Mouse (Mus musculus) gastrocnemius, adult 18-20 months (tissue): ENCODE measurements around the gene Sema5b. TPM values are rescaled to one million over a fixed set of nuclear protein-coding genes. Genes with fewer than 3 reads are reported as not detected.

ENCODE experiments used
- DNase-seq: peaks from one replicate; pipeline ENCODE4 v3.0.0; 2021; ENCODE audit warnings: low spot score
- total RNA-seq, 2 experiments: library from RNA; stranded (reverse); gene quantifications; 2 replicates each; pipeline ENCODE4 v1.2.3; 2021

Sema5b gene
- total RNA-seq, 2 experiments from 2014 or later = 0.23 to 0.24 TPM

DNA sequence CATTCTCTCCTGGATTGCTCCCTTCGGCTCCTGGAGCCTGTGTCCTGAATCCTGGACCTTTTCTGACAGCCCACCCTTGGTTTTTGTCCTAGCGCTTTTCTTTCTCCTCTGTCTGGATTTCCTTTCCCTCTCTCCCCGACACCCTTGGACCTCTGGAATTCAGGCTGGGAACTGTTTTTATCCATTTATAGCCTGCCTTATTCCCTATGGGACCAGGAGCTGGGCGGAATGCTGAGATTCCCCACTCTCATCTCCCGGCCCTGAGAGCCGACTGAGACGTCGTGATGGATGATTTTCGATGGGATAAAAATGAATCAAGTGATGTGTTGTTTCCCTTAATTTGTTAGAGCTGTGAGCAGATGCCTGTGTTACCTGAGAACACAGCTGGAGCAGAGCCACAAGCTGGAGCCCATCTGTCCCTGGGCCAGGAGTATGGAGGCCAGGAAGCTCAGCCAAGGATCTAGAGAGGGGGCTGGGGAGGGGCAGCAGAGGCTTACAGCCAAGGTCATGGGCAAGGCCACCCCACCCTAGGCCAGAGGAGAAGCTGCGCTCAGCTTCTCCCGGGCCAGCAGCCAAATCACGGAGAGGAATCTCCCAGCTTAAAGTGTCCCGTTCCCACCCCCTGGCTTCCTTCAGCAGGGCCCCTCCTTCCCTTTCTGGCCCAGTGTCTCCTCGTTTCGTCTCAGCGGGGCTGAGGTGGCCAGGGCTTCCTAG lies 89.7 kb downstream of the Sema5b start:
- peak; percentile 85 for DNase-seq

DNA sequence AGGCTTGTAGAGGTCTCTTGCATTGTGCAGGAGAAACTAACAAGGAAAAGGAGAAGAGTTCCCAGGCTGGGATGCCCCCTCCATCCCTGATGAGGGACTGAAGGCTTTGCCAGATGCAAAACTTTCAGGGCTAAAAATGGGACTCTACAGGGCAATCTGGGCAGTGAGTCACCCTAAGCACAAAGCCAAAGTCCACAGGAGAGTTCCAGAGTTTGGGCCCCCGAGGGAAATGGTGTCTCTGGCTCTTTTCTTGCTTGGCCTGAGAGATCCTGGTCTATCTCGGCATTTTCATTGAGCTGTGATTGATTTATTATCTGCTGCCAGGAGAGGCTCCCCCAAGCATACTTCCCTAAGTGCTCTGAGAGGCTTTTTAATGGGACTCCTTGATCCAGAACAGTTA lies 92.1 kb downstream of the Sema5b start:
- DNase-seq = no peak

GRCm38 (mm10) chr16:35634971-35635370 lies 94.0 kb downstream of the Sema5b start:
- no peak for DNase-seq

- DNase-seq = no peak
Observed at GRCm38 (mm10) chr16:35639505-35639904, 98.6 kb downstream of the Sema5b start.

GRCm38 (mm10) chr16:35648862-35649261 lies 107.9 kb downstream of the Sema5b start:
- no peak for DNase-seq

DNA sequence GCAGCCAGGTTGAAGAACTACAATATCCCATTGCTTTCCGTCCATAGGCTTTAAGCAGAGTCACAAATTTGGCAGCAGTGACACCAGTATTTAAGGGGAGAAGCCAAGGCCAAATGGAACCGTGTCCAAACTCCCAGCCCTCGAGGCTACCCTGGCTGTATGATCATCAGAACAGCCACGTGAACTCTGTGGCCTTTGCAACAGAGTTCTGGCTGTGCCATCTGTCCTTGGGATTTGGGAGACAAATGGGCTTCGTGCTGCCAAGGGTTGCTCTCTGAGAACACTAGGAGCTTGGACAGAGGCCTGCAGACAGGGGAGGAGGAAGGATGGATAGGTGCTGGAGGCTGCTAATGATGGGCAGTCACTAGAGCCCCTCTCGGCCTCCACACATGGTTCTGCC lies 111.3 kb downstream of the Sema5b start:
- peak; percentile 39 for DNase-seq

GRCm38 (mm10) chr16:35652706-35653105 lies 111.8 kb downstream of the Sema5b start:
- DNase-seq = peak; percentile 28

DNA sequence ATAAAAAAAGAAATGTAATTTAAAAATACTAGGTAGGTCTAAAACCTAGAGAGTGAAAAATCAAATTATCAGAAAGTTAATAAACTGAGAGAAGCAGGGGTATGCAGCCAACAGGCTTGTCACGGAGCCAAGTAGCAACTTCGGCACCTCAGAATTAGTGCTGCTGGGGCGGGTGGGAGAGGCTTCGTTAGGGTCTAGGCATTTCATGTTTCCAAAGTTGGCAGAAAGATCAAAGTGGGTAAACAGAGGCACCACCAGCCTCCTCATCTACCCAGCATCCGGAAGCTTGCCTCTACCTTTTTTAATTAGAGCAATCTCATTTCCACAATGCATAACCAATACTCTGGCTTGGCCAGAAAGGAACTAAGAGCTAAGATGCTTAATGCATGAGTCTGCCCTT lies 113.0 kb downstream of the Sema5b start:
- no peak for DNase-seq

DNA sequence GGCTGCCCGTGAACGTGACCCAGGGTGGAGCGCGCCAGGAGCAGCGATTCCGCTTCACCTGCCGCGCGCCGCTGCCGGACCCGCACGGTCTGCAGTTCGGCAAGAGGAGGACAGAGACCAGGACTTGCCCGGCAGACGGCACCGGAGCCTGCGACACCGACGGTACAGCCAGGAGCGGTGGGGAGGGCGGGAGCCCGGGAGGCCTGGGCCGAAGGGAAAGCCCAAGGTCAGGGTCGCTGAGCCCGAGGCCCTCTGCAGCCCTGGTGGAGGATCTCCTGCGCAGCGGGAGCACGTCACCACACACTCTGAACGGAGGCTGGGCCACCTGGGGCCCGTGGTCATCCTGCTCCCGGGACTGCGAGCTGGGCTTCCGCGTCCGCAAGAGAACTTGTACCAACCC lies 119.3 kb downstream of the Sema5b start:
- DNase-seq = no peak

DNA sequence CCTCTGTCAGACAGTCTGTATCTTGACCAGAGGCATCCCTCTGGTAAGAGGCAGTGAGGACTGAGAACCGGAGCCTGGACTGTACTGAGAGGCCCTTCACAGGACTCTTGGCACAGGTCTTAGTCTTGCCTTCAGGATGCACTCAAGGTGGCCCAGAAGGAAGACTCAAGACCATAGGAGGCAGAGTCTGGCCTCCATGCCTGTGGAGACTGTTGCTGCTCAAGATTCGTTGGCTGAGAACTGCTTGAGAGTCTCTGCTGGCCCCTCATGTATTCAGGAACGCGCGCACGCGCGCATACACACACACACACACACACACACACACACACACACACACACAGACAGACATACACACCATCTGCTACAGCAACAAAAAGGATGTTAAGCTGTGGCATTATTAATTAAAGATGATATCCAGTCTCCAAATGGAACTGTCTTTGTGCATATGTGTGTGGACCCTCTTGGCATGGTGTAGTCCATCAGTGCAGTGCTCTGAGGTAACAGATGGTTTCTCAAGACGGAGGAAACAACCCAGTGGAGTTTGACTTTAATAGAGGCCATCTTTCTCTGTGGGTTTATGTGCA lies 123.0 kb downstream of the Sema5b start:
- no peak for DNase-seq

DNA sequence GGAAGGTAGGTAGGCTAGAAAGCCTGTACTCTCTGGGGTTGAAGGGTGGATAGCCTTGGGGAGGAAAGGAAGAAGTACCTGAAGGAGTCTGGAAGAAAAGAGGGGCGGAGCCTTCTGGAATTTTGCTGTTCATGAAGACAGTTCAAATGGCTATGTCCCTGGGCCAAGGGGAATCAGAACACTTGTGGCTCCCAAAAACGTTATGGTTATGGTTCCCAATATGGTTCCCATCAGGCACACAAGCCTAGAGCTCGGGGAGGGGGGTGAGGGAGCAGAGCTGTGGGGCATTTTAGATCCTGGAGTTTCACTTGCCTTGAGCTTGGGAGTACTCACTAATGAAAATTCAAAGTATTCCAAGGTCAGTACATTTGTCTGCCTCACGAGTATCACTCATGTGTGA lies 123.9 kb downstream of the Sema5b start:
- no peak for DNase-seq

GRCm38 (mm10) chr16:35677511-35678113 lies 136.7 kb downstream of the Sema5b start:
- DNase-seq = no peak

- no peak for DNase-seq
Observed at GRCm38 (mm10) chr16:35678476-35678875, 137.5 kb downstream of the Sema5b start.

DNA sequence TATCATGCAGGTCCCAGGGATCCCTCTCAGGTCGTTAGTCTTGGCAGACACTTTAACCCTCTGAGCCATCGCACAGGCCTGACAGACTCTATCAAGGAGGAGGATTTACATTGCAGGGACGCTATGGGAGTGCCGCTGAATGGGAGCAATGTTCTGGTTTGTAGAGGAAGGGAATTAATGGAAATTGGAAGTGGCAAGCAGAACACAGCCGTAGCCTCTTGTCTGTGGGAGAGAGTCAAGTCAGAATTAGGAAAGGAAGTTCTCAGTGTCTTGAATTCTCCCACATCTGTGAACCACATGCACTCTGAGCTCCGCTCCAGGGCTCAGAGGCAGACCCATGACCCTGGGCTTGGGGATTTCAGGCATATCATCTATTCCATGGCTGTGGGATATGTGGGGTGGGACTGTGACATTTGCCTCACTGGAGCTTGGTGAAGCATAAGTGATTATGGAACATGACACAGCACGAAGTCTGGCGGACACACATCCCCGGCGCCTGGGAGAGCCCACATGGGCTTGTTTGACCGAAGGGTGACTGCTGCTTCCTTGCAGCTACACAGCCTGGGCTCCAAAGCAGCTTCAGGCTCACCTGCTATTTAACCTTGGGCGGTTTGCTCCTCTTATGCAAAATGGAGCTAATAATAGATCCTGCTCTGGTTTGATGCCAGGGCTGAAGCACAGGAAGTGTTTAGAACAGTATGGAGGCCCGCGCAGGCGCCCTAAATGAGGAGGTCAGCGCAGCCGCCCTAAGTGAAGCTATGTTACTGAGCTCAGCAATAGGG lies 140.6 kb downstream of the Sema5b start:
- peak; percentile 39 for DNase-seq

DNA sequence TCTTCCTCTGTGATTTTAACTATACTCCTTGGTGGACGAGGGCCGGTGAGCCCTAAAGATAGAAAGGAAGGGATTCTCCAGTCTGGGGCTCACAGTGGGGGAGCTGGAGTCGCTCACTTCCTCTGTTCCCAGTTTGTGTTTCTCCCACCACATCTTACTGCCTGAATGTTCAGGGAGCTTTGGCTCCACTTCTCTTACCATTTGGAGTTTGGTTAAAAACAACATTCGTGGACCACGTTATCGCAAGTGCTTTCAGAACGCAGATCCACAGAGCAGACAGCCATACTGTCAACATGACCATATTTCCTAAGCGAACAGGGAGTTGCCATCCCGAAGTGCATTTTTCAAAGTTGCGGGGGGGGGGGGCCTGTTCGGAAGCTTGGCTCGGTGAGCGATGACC lies 144.1 kb downstream of the Sema5b start:
- DNase-seq = no peak

GRCm38 (mm10) chr16:35686491-35686890 lies 145.5 kb downstream of the Sema5b start:
- DNase-seq = no peak

DNA sequence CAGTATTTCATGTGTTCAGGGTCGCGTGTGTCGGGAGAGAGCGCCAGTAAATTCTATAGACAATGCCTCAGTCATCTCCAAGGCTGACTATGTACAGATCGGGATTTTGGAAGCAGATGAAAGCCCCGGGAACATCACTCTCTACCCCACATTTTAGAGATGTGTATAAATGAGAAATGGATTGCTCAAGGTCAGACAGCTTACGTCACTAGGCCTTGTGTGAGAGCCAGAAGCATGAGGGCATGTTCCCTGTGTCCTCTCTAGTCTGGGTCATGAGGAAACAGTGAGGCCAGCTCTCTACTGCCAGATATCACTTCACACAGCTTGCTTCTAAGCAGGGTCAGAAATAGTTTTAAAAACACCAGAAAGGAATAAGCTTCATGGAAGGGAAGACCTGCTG lies 150.7 kb downstream of the Sema5b start:
- DNase-seq = no peak

GRCm38 (mm10) chr16:35694250-35694846 lies 153.4 kb downstream of the Sema5b start:
- no peak for DNase-seq

GRCm38 (mm10) chr16:35696103-35696502 lies 155.2 kb downstream of the Sema5b start:
- no peak for DNase-seq

- no peak for DNase-seq
Observed at GRCm38 (mm10) chr16:35701823-35702222, 160.9 kb downstream of the Sema5b start.

DNA sequence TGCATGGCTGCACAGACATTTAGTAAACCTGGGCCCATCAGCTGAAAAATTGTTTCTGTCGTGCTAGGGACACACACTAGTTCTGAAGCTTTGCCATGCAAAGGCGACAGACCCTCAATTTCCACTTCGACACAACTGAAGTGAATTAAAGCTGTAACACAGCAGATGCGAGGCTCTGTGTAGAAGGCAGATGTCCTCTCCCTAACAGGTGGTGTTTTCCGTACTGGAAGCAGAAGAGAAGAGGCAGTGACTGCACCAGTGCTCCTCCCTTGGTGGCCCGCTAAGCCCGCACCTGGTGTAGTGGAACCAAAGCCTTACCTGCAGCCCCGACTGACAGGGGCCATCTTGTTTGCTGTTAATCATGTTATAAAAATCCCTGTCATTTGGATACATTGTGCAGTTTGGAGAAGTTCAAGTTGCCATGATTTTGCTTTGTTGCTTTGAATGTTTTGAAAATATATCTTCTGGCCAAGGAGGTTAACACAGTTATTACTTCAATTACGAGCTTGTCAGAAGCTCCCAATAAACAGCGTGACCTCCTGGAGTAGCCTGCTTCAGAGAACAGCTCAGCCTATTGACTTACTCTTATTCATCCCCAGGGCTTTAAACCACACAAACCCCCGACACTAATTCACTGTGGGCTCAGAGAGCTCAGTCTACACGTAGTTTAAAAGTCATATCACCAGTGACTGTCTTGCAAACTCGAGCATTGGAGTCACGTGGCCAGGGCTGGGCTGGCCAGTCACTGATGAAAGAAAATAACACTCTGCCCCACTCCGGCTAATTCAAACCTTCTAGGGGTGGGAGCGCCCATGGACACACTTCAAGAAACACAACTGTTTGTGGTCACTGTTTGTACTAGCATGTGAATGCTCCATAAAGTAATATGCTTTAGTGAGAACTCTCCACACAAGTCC lies 163.1 kb downstream of the Sema5b start:
- no peak for DNase-seq
